Mouse (Mus musculus): ENCODE measurements around the gene Ctnnal1. TPM values are rescaled to one million over a fixed set of nuclear protein-coding genes. Genes with fewer than 3 reads are reported as not detected.

Ctnnal1 gene
- polyA plus RNA-seq, 1 experiment from 2014 or later = 16.7 TPM

- Histone ChIP-seq H3K27me3 (ENCODE audit: control insufficient read depth, insufficient read depth, low read length) (no peaks in the 10 kb centered on the region), H3K4me3 (replicated peaks; ENCODE audit: low read length) (no peak overlapping the region), H3K4me2 (replicated peaks) (no peak overlapping the region), H3K27ac (no peak overlapping the region), H3K9me3 (ENCODE audit: control insufficient read depth, low read length) (no peaks in the 10 kb centered on the region), H3K9ac (no peak overlapping the region), H3K4me1 (replicated peaks; ENCODE audit: control insufficient read depth, insufficient read depth, low read length) (no peaks in the 10 kb centered on the region), H3K36me3 (replicated peaks; ENCODE audit: control insufficient read depth, insufficient read depth) (peaks cover 63% of the 10 kb centered on the region)
- 87% methylated on average over 3 of the region's 3 CpGs for WGBS
- ATAC-seq (ENCODE audit: low FRiP score) = no peak
- no peak for DNase-seq (ENCODE audit: low spot score)
Observed at GRCm38 (mm10) chr4:56828932-56829331, 36.1 kb downstream of the Ctnnal1 start.

- Histone ChIP-seq H3K36me3 (replicated peaks; ENCODE audit: control insufficient read depth, insufficient read depth) (peaks cover 41% of the 10 kb centered on the region), H3K4me2 (replicated peaks) (no peak overlapping the region), H3K4me1 (replicated peaks; ENCODE audit: control insufficient read depth, insufficient read depth, low read length) (no peaks in the 10 kb centered on the region), H3K9me3 (ENCODE audit: control insufficient read depth, low read length) (no peaks in the 10 kb centered on the region), H3K27me3 (ENCODE audit: control insufficient read depth, insufficient read depth, low read length) (no peaks in the 10 kb centered on the region), H3K4me3 (replicated peaks; ENCODE audit: low read length) (no peak overlapping the region), H3K27ac (no peak overlapping the region), H3K9ac (no peak overlapping the region)
- no peak for DNase-seq (ENCODE audit: low spot score)
- WGBS = 90% methylated on average over 9 of the region's 9 CpGs
- no peak for ATAC-seq (ENCODE audit: low FRiP score)
Observed at GRCm38 (mm10) chr4:56824231-56824630, 40.8 kb downstream of the Ctnnal1 start.

GRCm38 (mm10) chr4:56820017-56820550 lies 44.9 kb downstream of the Ctnnal1 start:
- H3K36me3 ChIP-seq (replicated peaks; ENCODE audit: control insufficient read depth, insufficient read depth) = peaks cover 33% of the 10 kb centered on the region
- H3K4me1 ChIP-seq (replicated peaks; ENCODE audit: control insufficient read depth, insufficient read depth, low read length) = no peaks in the 10 kb centered on the region
- no peak overlapping the region for H3K27ac ChIP-seq
- no peak overlapping the region for H3K4me3 ChIP-seq (replicated peaks; ENCODE audit: low read length)
- no peaks in the 10 kb centered on the region for H3K27me3 ChIP-seq (ENCODE audit: control insufficient read depth, insufficient read depth, low read length)
- ATAC-seq (ENCODE audit: low FRiP score) (no peak), DNase-seq (ENCODE audit: low spot score) (peak; percentile 67)
- no peak overlapping the region for H3K9ac ChIP-seq
- no peak overlapping the region for H3K4me2 ChIP-seq (replicated peaks)
- H3K9me3 ChIP-seq (ENCODE audit: control insufficient read depth, low read length) = no peaks in the 10 kb centered on the region

GRCm38 (mm10) chr4:56815131-56815530 lies 49.9 kb downstream of the Ctnnal1 start:
- no peaks in the 10 kb centered on the region for H3K9me3 ChIP-seq (ENCODE audit: control insufficient read depth, low read length)
- H3K9ac ChIP-seq = no peak overlapping the region
- H3K4me3 ChIP-seq (replicated peaks; ENCODE audit: low read length) = no peak overlapping the region
- no peak for DNase-seq (ENCODE audit: low spot score)
- no peak for ATAC-seq (ENCODE audit: low FRiP score)
- no peak overlapping the region for H3K27ac ChIP-seq
- no peaks in the 10 kb centered on the region for H3K27me3 ChIP-seq (ENCODE audit: control insufficient read depth, insufficient read depth, low read length)
- H3K4me2 ChIP-seq (replicated peaks) = no peak overlapping the region
- H3K36me3 ChIP-seq (replicated peaks; ENCODE audit: control insufficient read depth, insufficient read depth) = peaks cover 49% of the 10 kb centered on the region
- 89% methylated on average over 8 of the region's 8 CpGs for WGBS
- H3K4me1 ChIP-seq (replicated peaks; ENCODE audit: control insufficient read depth, insufficient read depth, low read length) = no peaks in the 10 kb centered on the region

DNA sequence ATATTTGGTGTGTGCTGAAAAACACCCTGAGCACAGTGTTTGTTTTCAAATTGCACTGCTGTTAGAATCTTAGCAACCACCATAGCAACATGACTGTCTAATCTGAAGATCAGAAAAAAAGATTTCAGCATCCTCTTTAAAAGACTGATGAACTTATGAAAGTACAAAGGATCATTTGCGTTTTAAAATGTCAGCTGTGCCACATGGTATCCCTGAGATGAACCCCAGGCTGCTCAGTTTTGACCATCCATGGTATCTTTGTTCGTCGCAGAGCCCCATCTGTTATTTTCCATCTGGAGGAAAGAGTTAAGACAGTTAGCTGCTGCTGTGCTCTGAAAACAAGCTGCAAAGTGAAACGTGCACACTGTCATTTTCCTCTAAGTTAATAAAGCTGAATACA lies 52.9 kb downstream of the Ctnnal1 start:
- 78% methylated on average over 4 of the region's 4 CpGs for WGBS
- no peak for DNase-seq (ENCODE audit: low spot score)
- Histone ChIP-seq H3K9me3 (ENCODE audit: control insufficient read depth, low read length) (no peaks in the 10 kb centered on the region), H3K27ac (no peak overlapping the region), H3K9ac (no peak overlapping the region), H3K4me3 (replicated peaks; ENCODE audit: low read length) (no peak overlapping the region), H3K27me3 (ENCODE audit: control insufficient read depth, insufficient read depth, low read length) (no peaks in the 10 kb centered on the region), H3K4me1 (replicated peaks; ENCODE audit: control insufficient read depth, insufficient read depth, low read length) (no peaks in the 10 kb centered on the region), H3K36me3 (replicated peaks; ENCODE audit: control insufficient read depth, insufficient read depth) (peaks cover 61% of the 10 kb centered on the region), H3K4me2 (replicated peaks) (no peak overlapping the region)
- ATAC-seq (ENCODE audit: low FRiP score) = no peak

DNA sequence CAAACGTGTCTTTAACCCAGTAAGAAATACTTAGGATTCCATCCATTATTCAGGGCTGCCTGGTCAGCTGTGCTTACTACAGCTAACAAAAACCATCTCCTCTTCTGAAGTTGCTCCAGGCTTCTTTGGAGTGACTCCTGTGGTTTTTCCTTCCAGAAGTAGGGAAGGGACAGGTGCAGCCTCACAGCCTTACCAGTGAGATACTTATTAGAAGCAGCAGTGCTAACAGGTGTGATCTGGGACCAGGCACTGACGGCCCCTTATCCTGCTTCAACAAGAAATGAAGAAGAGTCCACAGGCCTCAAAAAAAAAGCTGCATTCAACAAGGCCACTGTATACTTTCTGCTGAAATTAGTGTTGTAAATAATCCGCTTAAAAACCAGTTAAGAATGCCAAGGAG lies 53.3 kb downstream of the Ctnnal1 start:
- no peak overlapping the region for H3K9ac ChIP-seq
- H3K36me3 ChIP-seq (replicated peaks; ENCODE audit: control insufficient read depth, insufficient read depth) = peaks cover 60% of the 10 kb centered on the region
- DNase-seq (ENCODE audit: low spot score) = no peak
- no peak for ATAC-seq (ENCODE audit: low FRiP score)
- H3K4me3 ChIP-seq (replicated peaks; ENCODE audit: low read length) = no peak overlapping the region
- no peaks in the 10 kb centered on the region for H3K27me3 ChIP-seq (ENCODE audit: control insufficient read depth, insufficient read depth, low read length)
- H3K9me3 ChIP-seq (ENCODE audit: control insufficient read depth, low read length) = no peaks in the 10 kb centered on the region
- no peaks in the 10 kb centered on the region for H3K4me1 ChIP-seq (replicated peaks; ENCODE audit: control insufficient read depth, insufficient read depth, low read length)
- WGBS = 69% methylated on average over 3 of the region's 3 CpGs
- no peak overlapping the region for H3K27ac ChIP-seq
- no peak overlapping the region for H3K4me2 ChIP-seq (replicated peaks)

GRCm38 (mm10) chr4:56809050-56809449 lies 55.9 kb downstream of the Ctnnal1 start:
- Histone ChIP-seq H3K4me1 (replicated peaks; ENCODE audit: control insufficient read depth, insufficient read depth, low read length) (peaks cover 5% of the 10 kb centered on the region; the same call in 1 of the 2 replicates), H3K4me2 (replicated peaks) (no peak overlapping the region), H3K9ac (no peak overlapping the region), H3K36me3 (replicated peaks; ENCODE audit: control insufficient read depth, insufficient read depth) (peaks cover 72% of the 10 kb centered on the region), H3K9me3 (ENCODE audit: control insufficient read depth, low read length) (no peaks in the 10 kb centered on the region), H3K4me3 (replicated peaks; ENCODE audit: low read length) (no peak overlapping the region), H3K27ac (no peak overlapping the region), H3K27me3 (ENCODE audit: control insufficient read depth, insufficient read depth, low read length) (no peaks in the 10 kb centered on the region)
- DNase-seq (ENCODE audit: low spot score) = no peak
- WGBS = 84% methylated on average over 4 of the region's 4 CpGs
- no peak for ATAC-seq (ENCODE audit: low FRiP score)

GRCm38 (mm10) chr4:56802669-56803150 lies 62.3 kb downstream of the Ctnnal1 start:
- peaks cover 24% of the 10 kb centered on the region for H3K4me1 ChIP-seq (replicated peaks; ENCODE audit: control insufficient read depth, insufficient read depth, low read length)
- H3K4me2 ChIP-seq (replicated peaks) = peak overlapping the region; percentile 78
- ATAC-seq (ENCODE audit: low FRiP score) = no peak
- no peaks in the 10 kb centered on the region for H3K9me3 ChIP-seq (ENCODE audit: control insufficient read depth, low read length)
- peaks cover 57% of the 10 kb centered on the region for H3K36me3 ChIP-seq (replicated peaks; ENCODE audit: control insufficient read depth, insufficient read depth)
- H3K27ac ChIP-seq = peak overlapping the region; percentile 91
- H3K9ac ChIP-seq = peak overlapping the region; percentile 84
- peak overlapping the region; percentile 82 for H3K4me3 ChIP-seq (replicated peaks; ENCODE audit: low read length)
- 2% methylated on average over 25 of the region's 25 CpGs for WGBS
- H3K27me3 ChIP-seq (ENCODE audit: control insufficient read depth, insufficient read depth, low read length) = no peaks in the 10 kb centered on the region
- DNase-seq (ENCODE audit: low spot score) = no peak

GRCm38 (mm10) chr4:56801907-56802668 lies 62.9 kb downstream of the Ctnnal1 start, which contains the start of the genes Elp1 and Fam206a:
Elp1 (minus strand) TSS chr4:56802331.
Fam206a (plus strand) TSS chr4:56802345.
- peak within 1 kb of the TSS; percentile 78 for H3K4me2 ChIP-seq (replicated peaks)
- peak within 1 kb of the TSS; percentile 82 for H3K4me3 ChIP-seq (replicated peaks; ENCODE audit: low read length)
- H3K36me3 ChIP-seq (replicated peaks; ENCODE audit: control insufficient read depth, insufficient read depth) = peaks cover 58% of the 10 kb centered on the region
- ATAC-seq (ENCODE audit: low FRiP score) = peak; percentile 96
- H3K27me3 ChIP-seq (ENCODE audit: control insufficient read depth, insufficient read depth, low read length) = no peaks in the 10 kb centered on the region
- no peaks in the 10 kb centered on the region for H3K9me3 ChIP-seq (ENCODE audit: control insufficient read depth, low read length)
- peak within 1 kb of the TSS; percentile 84 for H3K9ac ChIP-seq
- WGBS = under 1% methylated on average over 72 of the region's 72 CpGs
- DNase-seq (ENCODE audit: low spot score) = peak; percentile 99
- peaks cover 24% of the 10 kb centered on the region for H3K4me1 ChIP-seq (replicated peaks; ENCODE audit: control insufficient read depth, insufficient read depth, low read length)
- peak within 1 kb of the TSS; percentile 91 for H3K27ac ChIP-seq
